Mouse (Mus musculus) right cerebral cortex, postnatal 4 days (tissue): Measurements from ENCODE around the gene St3gal5.
"Not testable (repeated sequence)": the region's sequence is repeated elsewhere in the genome, so short reads cannot be mapped to it uniquely, and the experiment has no call there.

Source experiments
- DNase-seq: peaks from one replicate; pipeline ENCODE4 v3.0.0-alpha.2; 2022

St3gal5 gene

DNA sequence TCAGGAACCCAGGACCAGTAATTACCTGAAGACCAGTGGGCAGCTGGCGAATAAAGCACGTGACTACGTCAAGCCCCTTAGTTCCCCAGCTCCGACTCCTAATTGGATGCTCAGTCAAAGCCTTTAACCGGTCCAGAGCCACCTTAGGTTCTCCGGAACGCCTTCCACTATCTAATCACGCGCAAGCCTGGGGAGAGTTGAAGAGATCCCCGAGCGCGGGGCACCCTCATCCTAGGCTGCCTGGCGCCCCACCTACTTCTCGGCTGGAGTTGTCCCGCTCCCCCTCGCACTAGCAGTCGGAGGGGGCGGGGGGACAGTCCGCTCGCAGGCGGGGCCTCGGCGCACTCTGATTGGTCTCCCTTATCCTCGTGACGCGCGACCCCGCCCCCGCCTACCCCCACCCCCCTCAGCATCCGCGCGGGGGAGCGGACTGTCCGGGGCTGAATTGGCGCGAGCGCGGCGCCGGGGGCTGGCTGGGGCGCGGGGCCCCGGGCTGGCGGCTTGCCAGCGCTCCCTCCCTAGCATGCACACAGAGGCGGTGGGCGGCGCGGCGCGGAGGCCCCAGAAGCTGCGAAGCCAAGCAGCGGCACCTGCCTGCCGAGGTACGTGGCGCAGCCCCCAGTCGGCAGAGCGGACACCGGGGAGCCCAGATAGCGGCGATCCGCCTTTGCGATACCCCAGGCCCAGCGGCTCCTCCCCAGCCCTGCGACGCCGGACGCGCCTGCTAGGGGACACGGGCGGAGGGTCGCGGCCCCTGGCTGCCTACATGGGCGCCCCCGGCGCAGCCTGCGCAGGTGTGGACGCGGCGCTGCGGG is at the start of gene St3gal5:
Gene St3gal5, plus strand, starts transcription at position 412 of the 815 bp plus-strand sequence.
- DNase-seq: peak; percentile 89

DNA sequence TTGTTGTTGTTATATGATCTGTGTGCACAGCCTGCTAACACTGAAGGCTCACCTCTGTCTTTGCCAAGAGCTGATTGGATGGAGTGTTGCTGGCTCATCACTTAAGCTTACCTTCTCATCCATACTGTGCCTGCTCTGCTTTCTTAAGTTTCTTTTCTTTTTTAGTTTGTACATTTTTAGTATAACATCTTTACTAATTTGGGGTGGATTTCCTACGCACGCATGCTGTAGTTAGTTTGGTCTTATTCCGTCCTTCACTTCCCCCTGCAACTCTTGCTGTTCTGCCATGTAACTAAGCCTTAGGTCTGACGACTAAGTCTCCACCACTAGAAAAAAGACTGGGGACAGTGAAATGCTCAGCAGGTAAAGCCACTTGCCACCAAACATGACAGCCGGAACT is 48.7 kb upstream of the St3gal5 start:
- no peak for DNase-seq

DNA sequence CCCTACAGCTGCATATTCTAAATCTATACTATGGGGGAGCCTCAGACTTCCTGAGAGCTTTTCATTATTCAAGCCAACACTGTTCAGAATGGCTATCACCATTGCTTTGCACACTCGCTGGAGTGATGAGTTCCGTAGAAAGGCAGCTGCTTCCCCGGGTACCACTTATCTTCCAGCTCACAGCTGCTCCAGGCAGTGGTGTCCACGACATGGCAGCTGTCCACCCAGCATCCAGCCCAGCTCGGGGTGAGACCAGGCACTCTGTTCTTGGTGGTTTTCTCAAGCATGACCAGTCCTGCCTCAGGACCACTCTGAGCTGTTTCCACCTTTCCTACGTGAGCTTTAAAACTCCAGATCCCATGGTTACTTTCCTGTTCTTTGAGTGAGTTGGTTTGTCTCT is 47.5 kb upstream of the St3gal5 start:
- no peak for DNase-seq

DNA sequence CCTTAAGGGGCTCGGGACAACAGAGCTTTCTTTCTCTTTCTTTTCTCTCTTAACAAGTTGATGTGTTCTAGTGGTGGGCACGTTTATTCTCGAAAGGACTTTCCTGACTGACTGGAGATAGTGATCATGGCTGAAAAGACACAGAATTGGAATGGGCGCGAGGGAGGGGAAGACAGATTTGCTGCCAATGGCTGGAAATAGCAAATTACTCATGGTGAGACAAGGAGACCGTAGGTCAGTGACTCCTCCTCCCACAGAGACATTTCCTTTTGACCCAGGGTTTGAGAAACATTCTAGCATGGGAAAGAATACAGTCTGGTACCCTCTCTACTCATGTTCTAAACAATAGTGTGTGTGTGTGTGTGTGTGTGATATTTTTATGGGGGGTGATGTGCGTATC is 46.6 kb upstream of the St3gal5 start:
- no peak for DNase-seq

DNA sequence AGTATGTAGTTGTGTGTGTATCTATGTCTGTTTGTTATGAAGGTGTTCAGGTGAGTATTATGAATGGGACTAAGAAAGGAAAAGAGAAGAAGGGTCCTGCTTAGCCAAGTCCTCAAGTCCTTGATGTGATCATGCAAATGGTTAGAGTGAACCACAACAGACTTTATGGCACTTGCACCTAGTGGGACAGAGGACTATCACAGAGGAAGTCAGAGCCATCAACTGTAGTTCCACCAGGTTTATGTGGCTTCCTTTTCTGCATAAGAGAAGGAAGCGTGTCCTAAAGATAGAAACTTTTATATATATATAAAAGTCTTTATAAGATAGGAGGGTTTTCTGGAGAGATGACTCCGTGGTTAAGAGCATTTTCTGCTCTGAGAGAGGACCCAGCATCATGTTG is 46.1 kb upstream of the St3gal5 start:
- DNase-seq: no peak

DNA sequence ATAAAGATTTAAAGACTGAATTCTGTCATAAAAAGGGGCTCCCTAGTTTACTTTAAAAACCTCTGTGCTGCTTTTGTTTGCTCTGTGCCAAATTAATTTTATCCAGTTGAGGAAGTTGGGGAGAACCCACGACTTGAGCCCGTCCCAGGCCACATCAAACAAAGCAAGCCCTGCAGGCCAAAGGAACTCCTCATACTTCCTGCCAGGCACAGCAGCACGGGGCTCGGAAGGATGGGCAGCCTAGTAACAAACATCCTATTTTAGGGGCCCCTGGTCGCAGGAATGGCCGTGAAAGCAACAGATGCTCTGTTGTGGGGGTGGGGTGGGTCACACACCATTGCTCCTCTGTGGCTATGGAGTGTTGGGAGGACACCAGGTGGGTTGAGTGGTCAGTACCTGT is 45.6 kb upstream of the St3gal5 start:
- DNase-seq: no peak

DNA sequence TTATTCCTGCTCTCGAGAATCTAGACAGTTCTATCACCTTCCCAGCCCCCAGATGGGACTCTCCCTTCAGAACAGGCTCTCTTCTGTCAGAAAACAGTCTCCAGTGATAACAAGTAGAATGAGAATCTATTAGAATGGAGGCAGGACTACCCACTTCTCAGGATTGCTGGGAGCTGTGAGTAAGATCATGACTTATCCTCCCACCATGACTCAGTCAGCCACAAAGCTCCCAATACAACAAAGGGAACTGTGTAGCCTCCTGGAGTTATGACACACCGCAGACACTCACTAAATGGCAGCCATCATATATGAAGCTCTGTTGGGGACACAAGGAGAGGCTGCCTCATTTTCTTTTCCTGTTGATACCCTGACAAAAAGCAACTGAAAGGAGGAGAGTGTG is 40.8 kb upstream of the St3gal5 start:
- no peak for DNase-seq

DNA sequence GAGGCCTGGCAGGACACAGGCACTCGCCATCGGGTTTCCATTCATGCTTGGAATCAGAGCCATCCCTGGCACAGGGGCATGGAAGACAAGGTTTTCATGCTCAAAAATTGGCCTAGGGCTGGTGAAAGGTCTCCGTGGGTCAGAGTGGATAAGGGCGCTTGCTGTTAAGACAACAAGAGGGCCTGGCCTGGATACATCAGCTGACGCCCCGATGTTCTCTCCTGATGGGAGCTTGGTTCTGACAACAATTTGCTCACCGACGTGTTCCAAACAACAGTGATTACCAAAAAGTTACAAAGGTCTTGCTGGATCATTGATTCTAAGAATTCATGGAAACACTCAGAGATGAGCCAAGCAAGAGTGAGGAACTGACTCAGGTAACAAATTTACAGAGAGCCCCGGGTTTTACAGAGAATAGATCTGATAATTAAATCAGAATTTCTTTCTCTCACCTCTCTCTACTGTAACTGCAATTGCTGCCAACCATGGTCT is 38.9 kb upstream of the St3gal5 start:
- no peak for DNase-seq

DNA sequence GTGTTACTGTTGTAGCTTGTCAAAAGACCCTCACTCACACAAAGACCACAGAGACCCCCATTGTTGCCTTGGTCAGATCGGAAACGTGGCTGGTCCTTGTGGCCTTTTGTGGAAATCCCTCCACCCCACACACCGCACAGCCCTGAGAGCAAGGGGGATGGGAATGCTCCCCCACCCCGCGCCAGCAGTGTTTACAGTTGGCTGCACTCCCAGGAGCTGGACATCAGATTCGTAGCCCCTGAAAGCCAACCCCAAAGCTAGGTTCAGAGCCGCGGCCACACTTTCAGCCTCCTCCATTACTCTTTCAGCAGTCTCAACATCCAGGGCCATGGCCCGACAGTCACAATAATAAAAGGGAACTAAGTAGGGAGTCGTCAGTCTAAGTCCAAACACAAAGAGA is 36.7 kb upstream of the St3gal5 start:
- DNase-seq: not testable (repeated sequence)

DNA sequence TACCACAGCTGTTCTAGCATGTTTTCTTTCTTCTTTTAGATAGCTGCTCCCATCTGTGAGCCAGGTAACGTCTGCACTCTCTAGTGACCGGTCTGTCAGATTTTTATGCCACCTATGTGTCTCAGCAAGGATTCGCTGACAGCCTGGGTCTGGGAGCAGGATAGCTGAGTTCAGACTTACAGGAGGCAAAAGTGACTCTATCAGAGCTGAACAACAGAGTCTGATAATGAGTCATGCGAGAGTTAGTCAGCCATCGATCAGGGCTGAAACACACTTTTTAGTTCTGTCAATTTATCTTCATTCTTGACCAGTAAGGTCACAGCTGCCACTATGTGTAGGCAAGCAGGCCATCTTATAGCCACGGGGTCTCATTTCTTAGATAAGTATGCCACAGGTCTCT is 33.7 kb upstream of the St3gal5 start:
- no peak for DNase-seq

DNA sequence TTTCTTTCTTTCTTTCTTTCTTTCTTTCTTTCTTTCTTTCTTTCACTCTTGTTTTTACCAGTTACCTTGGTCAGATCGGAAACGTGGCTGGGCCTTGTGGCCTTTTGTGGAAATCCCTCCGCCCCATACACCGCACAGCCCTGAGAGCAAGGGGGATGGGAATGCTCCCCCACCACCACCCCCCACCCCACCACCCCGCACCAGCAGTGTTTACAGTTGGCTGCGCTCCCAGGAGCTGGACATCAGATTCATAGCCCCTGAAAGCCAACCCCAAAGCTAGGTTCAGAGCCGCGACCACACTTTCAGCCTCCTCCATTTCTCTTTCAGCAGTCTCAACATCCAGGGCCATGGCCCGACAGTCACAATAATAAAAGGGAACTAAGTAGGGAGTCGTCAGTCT is 31.4 kb upstream of the St3gal5 start:
- DNase-seq: no peak

DNA sequence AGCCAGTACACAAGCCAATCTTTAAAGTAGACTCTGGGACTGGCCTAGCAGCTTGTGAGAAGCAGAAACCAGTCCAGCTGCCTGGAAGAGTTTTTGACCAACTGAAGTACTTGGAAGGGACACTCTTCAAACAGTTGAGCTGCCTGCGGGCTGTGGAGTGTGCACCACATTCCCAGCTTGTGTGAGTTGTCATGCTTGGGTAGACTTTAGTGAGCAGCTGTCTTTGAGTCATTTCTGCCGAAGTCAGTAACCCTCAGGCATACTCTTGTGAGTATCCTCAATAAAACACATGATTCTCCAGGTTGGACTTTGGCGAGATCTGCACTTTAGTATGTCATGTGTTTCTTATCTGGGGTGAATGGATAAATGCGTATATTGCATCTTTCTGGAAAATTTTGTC is 29.0 kb upstream of the St3gal5 start:
- no peak for DNase-seq

DNA sequence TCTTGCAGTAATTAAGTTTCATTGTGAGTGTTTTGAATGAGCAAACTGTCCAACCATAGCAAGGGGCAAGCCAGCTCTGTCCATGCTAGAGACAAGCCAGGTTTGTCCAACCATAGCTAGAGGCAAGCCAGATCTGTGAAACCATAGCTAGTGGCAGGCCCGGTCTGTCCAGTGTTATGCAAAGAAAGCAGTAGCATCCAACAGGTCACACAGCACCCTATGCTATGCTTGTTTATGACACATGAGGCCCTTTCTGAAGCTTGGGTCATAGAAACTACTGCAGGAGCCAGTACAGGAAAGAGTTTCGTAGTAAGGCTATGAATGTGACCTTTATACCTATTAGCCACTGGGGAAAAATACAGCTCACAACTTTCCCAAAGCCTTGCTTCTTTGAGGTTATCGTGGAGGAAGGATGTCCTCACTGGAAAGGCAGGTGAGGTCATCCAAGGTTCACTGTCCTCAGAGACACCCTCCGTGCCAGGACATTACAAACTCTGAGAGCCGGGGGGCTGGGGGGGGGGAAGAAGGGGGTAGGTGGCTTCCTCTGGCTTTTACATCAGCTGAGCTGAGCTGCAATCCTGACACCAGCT is 26.0 kb upstream of the St3gal5 start:
- no peak for DNase-seq

DNA sequence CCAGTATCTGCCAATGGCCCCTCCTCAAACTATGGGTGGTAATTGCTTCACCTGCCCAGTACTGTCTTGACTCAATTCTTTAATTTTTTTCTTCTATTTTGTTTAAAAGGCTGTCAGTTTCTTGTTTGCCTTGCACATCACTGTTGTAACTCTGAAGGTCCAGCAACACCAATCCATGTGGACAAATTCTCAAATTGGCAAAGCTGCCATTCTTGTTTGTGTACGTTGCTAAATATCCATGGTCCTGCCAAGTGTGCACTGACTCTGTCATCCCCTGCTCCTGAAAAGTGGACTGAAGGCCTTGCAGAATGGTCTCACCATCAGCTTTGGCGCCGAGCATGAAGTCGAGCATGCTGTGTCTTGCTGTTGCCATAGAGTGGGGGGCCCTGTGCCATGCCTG is 23.6 kb upstream of the St3gal5 start:
- DNase-seq: no peak

DNA sequence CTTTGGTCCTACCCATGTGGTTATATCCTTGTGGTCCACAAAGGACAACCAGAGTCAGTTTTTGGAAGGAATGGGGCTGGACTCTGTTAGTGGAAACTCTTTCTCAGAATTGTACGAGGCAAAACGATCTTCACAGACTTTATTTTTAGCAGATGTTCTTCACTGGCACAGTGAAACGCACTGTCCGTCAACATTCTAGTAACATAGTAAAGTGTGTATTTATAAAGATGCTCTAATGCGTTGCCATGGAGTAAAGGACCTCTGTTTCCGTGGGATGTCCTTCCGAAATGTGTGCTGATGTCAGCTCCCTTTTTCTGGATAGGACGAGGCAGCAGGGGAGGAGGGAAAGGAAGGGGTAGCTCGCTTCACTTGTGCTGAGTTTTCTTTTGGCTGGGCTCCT is 20.9 kb upstream of the St3gal5 start:
- no peak for DNase-seq

DNA sequence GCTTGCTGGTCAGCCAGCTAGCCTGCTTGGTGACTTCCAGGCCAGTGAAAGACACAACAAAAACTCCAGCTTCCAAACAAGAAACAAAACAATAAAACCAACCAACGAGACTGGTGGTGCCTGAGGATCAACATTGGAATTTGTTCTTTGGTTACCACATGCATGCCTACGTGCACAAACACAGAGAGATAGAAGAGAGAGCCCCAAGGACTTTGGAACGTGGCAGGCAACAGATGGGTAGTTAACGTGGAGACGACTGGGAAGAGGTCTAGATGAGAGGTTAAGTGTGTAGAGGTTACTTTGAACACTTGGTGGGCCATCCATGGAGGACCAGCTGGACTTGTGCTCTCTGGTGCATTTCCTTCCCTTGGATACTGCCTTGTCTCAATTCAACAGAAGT is 19.2 kb upstream of the St3gal5 start:
- no peak for DNase-seq

DNA sequence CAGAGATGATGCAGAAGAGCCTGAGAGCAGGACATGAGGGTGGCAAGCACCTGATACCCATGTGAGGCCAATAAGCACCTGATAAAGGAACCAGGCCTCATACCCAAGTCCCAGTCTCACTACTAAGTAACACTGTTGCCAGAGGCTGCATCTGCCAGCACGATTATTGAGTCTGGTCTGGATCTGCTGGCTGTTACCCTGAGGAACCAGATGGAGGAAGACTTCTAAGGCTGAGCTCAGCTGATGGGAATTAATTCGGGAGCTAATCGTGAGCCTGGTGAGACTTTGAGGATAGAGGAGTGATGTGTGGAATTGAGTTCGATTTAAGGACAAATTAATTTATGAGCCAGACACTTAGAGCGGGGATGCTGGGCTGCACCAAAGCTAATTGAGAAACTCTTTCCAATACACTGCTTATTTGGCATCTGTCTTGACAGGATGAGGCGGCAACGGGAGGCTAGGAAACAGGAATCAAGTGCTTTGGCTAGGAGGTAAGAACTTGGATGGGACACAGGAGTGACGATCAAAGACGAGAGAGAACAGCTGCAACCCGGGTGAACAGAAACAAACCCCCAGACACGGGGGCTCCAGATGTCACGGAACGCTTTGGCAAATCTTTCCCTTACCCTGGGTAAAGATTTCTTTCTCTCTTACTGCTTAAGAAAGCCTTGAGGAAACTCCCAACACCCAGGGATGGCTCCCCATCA is 15.9 kb upstream of the St3gal5 start:
- DNase-seq: no peak

DNA sequence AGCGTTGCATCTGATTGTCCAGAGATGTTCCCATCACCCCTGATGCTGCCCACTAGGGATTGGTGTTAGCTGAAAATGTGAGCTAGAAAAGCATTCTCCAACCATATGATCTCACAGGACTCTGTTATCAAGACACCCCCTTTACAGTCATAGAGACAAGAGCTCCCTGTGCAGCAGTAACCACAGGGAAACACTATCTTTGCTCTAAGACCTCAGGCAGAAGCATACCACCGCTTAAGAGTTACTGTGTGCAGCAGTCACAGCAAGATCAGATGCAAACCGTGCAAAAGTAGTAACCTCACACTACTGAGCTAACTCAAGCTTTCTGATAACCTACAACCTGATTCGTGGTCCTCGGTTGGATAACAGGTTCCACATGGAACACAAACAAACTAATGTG is 10.0 kb upstream of the St3gal5 start:
- no peak for DNase-seq

DNA sequence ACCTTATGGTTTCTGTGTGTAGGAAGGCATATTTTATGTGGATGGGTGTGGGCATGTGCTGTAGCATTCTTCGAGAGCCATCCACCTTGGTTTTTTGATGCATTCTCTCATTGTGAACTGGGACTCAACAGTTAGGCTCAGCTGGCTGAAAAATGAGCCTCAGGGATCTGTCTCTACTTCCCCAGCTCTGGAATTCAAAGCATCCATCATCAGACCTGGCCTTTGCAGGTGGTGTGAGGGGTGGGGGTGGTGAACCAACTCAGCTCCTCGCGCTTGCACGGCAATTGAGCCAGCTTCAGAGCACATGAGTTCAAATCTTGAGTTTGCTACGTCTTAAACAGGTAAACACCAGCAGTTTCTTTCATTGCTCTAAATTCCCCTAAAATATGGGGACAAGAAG is 7.5 kb upstream of the St3gal5 start:
- no peak for DNase-seq

DNA sequence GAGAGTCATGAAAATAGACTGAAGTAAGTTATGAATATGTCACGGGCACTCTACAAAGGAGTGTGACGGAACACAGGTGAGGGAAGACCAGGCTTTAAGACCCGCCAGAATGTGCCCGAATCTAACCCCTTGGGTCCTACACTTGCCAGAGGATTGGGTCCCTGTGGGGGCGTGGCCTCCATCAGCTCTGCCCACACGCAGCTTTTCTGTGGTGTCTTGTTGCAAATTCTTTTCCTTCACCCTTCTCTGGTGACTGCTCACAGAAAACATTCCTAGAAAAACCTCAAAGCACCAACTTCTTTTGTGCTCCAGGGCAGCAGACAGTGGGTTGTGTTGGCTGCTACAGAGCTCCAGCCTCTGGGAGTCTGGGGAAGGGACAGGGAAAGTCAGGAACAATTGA is 6.4 kb upstream of the St3gal5 start:
- DNase-seq: no peak

DNA sequence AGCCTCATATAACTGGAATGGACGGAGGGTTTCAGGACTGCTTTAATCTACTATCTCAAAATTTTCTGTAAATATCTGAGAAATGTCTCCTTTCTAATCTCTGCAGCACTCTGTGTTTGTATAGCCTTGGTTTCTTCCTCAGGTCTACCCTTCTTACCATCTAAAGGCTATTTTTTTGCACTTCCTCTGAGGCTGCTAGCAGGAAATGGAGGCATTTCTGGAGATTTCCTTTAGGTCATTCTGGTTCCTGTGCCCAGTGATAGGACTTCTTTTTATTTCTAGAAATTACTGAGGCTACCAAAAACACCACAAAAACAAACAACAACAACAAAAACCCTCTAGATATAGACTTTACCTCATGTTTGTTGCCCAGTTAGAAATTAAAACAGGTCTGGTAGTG is 4.3 kb upstream of the St3gal5 start:
- DNase-seq: no peak

DNA sequence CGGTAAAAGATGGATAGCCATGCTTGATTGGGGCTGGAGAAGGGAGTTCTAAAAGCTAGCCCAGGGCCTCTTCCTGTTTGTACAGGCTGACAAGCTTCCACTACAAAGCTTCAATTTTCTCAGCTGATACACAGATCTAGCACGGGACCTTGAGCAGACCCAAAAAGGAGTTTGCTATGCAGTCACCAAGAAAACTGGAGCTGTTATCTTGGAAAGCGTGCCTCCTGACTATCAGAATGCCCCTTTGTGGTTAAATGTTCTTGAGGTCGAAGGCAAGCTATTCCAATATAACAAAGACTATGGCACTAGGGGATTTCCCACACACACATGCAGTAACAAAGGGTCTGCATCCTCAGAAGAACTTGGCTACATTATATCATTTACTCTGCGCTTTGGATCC is 1.2 kb upstream of the St3gal5 start:
- no peak for DNase-seq

DNA sequence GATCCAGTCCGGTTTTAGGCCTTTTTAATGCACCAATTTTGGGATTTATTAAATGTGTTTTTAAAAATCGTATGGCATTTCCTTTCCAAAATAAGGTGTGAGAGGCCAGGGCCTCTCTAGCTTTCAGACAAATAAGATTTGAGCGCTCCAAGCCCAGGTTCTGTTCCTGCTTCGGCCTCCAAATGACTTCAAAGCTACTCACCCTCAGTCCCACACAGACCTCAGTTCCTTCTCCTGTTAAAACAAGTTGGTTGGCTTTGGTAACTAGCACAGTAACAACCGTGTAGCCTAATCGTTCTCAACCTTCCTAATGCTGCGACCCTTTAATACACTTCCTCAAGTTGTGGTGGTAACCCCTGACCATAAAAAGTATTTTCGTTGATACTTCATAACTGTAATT is 723 bp upstream of the St3gal5 start:
- DNase-seq: no peak

DNA sequence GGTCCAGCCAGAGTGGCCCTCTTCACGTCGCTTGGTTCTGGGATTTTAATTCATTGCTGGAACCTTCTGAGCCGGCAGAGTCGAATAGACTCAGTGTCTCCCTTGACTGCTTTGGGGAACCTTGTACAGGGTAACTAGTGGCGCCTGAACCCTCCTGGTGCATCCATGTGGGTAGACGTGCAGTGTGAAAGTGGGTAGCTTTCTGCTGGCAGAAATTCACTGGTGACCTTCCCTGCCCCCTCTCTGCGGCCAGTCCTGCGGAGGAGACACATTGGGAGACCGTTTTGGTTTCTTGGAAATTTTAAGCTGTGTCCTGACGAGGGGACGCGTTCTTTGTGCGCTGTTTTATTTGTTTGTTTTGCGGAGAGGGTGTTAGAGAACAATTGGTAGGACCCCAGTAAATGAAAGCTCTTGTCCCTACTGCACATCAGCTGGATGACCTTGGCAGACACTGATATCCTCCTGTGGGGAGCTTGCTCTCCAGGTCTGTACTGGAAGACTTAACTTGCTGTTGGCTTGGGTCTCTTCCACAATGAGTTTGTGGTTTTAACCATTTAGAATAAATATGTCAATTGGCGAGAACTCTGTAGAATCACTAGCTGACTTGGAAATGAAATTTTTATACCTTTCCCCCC is 746 bp downstream of the St3gal5 start:
- no peak for DNase-seq
